Mouse (Mus musculus) forebrain, embryonic 15.5 days (tissue): ENCODE data around the gene Dab1. TPM values are rescaled to one million over a fixed set of nuclear protein-coding genes. Genes with fewer than 3 reads are reported as not detected.

Experiments
- ATAC-seq: fragments of 200-750 bp; cut with Nextera tagmentation; replicated peaks from 2 replicates; pipeline ENCODE4 v1.8.0; 2017; ENCODE audit warnings: mild to moderate bottlenecking, moderate TSS enrichment, moderate library complexity
- H3K27ac ChIP-seq: fragments of 300-500 bp; sonication (generic); replicated peaks from 2 replicates; pipeline ENCODE4 v1.5.1; 2015; ENCODE audit warnings: mild to moderate bottlenecking, inconsistent platforms
- H3K27me3 ChIP-seq: fragments of 300-500 bp; sonication (generic); 2 replicates; pipeline ENCODE4 v1.6.1; 2015; ENCODE audit warnings: inconsistent platforms
- H3K36me3 ChIP-seq: fragments of 300-500 bp; sonication (generic); 2 replicates; pipeline ENCODE4 v1.6.1; 2015; ENCODE audit warnings: mild to moderate bottlenecking, inconsistent platforms
- H3K4me1 ChIP-seq: fragments of 300-500 bp; sonication (generic); 2 replicates; pipeline ENCODE4 v1.6.1; 2015; ENCODE audit warnings: inconsistent platforms
- H3K4me2 ChIP-seq: fragments of 300-500 bp; sonication (generic); replicated peaks from 2 replicates; pipeline ENCODE4 v1.6.1; 2015; ENCODE audit warnings: mild to moderate bottlenecking, inconsistent platforms
- H3K4me3 ChIP-seq: fragments of 300-500 bp; sonication (generic); 2 replicates; pipeline ENCODE4 v1.5.1; 2015; ENCODE audit warnings: mild to moderate bottlenecking, inconsistent platforms
- H3K9ac ChIP-seq: fragments of 300-500 bp; sonication (generic); replicated peaks from 2 replicates; pipeline ENCODE4 v1.6.1; 2015; ENCODE audit warnings: mild to moderate bottlenecking, inconsistent platforms
- H3K9me3 ChIP-seq: fragments of 300-500 bp; sonication (generic); 2 replicates; pipeline ENCODE4 v1.6.1; 2016; ENCODE audit warnings: inconsistent platforms
- WGBS: fragments of 180-500 bp; shearing (Covaris S2); methylation state at CpG from one replicate; pipeline ENCODE4 v1.1.7; 2015; ENCODE audit warnings: mixed read lengths; 5-methylcytosine and 5-hydroxymethylcytosine counted together
- polyA plus RNA-seq: library from polyadenylated mRNA; unstranded; fragments of >200 nt; fragmentation: Nextera tagmentation; extraction: Ambion mirVana; gene quantifications from 2 replicates; pipeline ENCODE4 v1.2.1, GENCODE M21; 2015

Dab1 gene
- polyA plus RNA-seq, 1 experiment from 2014 or later: 174 TPM

GRCm38 (mm10) chr4:104371136-104371535, 752.0 kb downstream of the Dab1 start:
- Histone ChIP-seq H3K4me2 (0 out of 2 replicates have a peak overlapping the region, but pooled peaks have one; percentile 1), H3K36me3 (no peaks in the 10 kb centered on the region), H3K4me3 (no peak overlapping the region), H3K27me3 (no peaks in the 10 kb centered on the region), H3K27ac (no peak overlapping the region; the same call in 1 of the 2 replicates), H3K9me3 (no peaks in the 10 kb centered on the region), H3K4me1 (peaks cover 38% of the 10 kb centered on the region), H3K9ac (no peak overlapping the region)
- no peak for ATAC-seq
- 69% methylated on average over 8 of the region's 8 CpGs for WGBS

GRCm38 (mm10) chr4:104374191-104374590, 755.0 kb downstream of the Dab1 start:
- Histone ChIP-seq H3K4me2 (no peak overlapping the region), H3K4me1 (peaks cover 19% of the 10 kb centered on the region), H3K9me3 (no peaks in the 10 kb centered on the region), H3K27me3 (no peaks in the 10 kb centered on the region), H3K9ac (no peak overlapping the region), H3K27ac (no peak overlapping the region), H3K4me3 (no peak overlapping the region), H3K36me3 (no peaks in the 10 kb centered on the region)
- no peak for ATAC-seq
- 97% methylated on average over 1 of the region's 1 CpGs for WGBS

DNA sequence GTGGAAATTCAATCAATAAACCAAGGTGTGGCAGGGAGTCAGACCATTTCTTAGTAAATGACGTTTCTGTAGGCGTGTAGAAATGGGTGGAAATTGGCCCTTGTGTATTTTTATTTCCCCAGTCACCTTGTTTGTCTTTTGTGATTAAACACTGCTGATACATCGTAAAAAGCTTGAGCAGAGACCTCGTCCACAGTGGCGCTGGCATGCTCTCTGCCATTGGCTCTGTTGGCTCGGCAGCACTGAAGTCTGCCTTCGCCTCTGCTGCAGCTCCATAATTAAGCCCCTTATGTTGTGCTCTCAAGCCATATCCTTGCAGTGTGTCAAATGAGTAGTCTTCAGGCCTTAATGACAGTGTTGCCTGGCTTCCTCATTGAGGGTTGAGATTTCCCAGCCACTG, 765.5 kb downstream of the Dab1 start:
- Histone ChIP-seq H3K27ac (peak overlapping the region; percentile 50; the same call in 1 of the 2 replicates), H3K4me2 (peak overlapping the region; percentile 4; the same call in 1 of the 2 replicates), H3K9ac (no peak overlapping the region), H3K4me3 (no peak overlapping the region), H3K4me1 (peaks cover 38% of the 10 kb centered on the region), H3K9me3 (no peaks in the 10 kb centered on the region), H3K27me3 (no peaks in the 10 kb centered on the region), H3K36me3 (no peaks in the 10 kb centered on the region)
- ATAC-seq: peak; percentile 80
- 13% methylated on average over 7 of the region's 7 CpGs for WGBS

DNA sequence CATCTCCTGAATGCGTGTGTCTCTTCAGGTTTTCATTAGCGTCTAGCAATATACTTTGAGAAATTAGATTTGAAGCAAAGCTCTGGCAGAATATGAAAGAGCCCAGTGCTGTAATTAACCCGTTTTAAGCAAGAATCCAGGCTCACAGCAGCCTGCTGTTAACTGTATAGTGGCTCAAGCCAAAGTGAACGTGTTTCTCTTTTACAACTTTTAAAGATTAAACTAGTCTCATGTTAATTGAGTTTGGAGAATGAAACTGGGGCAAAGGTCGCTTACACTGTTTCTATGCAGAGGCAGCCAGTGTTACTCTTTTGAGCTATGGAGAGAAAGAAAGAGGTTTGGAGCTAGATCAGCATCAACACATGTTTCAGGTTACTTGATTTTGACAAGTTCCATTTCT, 766.1 kb downstream of the Dab1 start:
- H3K4me2 ChIP-seq: no peak overlapping the region
- peak overlapping the region; percentile 50; the same call in 1 of the 2 replicates for H3K27ac ChIP-seq
- peak; percentile 68 for ATAC-seq
- H3K27me3 ChIP-seq: no peaks in the 10 kb centered on the region
- no peaks in the 10 kb centered on the region for H3K36me3 ChIP-seq
- peaks cover 38% of the 10 kb centered on the region for H3K4me1 ChIP-seq
- H3K9me3 ChIP-seq: no peaks in the 10 kb centered on the region
- WGBS: 4% methylated on average over 5 of the region's 5 CpGs
- no peak overlapping the region for H3K4me3 ChIP-seq
- H3K9ac ChIP-seq: no peak overlapping the region

- Histone ChIP-seq H3K4me3 (no peak overlapping the region), H3K27me3 (no peaks in the 10 kb centered on the region), H3K4me2 (no peak overlapping the region), H3K4me1 (peaks cover 19% of the 10 kb centered on the region), H3K9me3 (no peaks in the 10 kb centered on the region), H3K27ac (0 out of 2 replicates have a peak overlapping the region, but pooled peaks have one; percentile 17), H3K36me3 (no peaks in the 10 kb centered on the region), H3K9ac (no peak overlapping the region)
- no peak for ATAC-seq
- WGBS: 42% methylated on average over 3 of the region's 3 CpGs
Observed at GRCm38 (mm10) chr4:104395515-104395914, 776.4 kb downstream of the Dab1 start.

GRCm38 (mm10) chr4:104396095-104396494, 776.9 kb downstream of the Dab1 start:
- Histone ChIP-seq H3K4me1 (peaks cover 19% of the 10 kb centered on the region), H3K27ac (no peak overlapping the region), H3K27me3 (no peaks in the 10 kb centered on the region), H3K36me3 (no peaks in the 10 kb centered on the region), H3K4me2 (no peak overlapping the region), H3K9me3 (no peaks in the 10 kb centered on the region), H3K9ac (no peak overlapping the region), H3K4me3 (no peak overlapping the region)
- WGBS: 82% methylated on average over 5 of the region's 5 CpGs
- no peak for ATAC-seq

DNA sequence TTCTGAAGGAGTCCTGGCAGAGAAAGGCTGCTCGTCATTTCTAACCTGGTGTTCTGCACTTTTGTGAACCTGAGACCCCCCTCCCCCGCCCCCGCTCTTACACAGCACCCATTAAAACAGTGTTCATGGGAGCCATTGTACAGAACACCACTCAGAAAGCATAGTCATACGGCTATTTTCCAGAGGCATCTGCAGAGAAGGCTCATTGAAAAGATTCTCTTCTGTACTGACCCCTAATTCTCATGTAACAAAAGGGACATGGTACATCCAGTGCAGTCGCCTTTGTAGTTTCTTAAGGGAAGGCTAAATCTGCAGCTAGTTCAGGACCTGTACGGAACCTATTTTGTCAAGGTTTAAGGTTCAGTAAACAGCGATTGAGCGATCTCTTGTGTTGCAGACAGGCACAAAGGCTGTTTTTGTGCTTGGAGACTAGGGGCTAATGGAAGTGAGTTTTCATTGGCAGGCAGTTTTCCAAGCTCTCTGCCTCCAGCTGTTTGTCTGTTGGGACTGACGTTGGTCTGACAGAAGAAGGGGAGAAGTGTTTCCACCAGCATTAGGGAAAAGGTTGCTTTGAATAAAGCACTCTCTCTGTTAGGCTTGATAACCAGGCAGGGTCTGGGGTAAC, 780.1 kb downstream of the Dab1 start:
- H3K4me1 ChIP-seq: peaks cover 24% of the 10 kb centered on the region
- ATAC-seq: peak; percentile 66
- 6% methylated on average over 9 of the region's 9 CpGs for WGBS
- H3K9me3 ChIP-seq: no peaks in the 10 kb centered on the region
- no peak overlapping the region for H3K4me3 ChIP-seq
- H3K36me3 ChIP-seq: no peaks in the 10 kb centered on the region
- peak overlapping the region; percentile 39 for H3K27ac ChIP-seq
- no peak overlapping the region for H3K9ac ChIP-seq
- H3K27me3 ChIP-seq: no peaks in the 10 kb centered on the region
- 0 out of 2 replicates have a peak overlapping the region, but pooled peaks have one; percentile 7 for H3K4me2 ChIP-seq

DNA sequence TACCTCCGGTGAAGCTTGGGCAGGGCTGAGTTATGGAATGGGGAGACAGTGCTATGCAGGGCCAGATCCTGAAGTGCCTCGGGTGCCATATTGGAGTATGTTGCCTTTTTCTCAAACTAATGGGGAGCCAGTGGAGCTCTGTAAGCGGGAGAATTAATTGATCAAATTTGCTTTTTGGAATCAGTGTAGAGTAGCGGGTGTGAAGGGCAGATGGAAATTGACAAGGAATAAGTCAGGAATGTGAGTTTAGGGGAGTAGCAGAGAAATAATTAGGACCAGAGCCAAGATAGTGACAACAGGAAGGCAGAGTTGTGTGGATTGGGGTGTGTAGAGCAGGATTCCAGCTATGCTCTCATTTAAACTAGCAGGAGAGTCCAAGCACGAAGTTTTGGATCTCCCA, 784.9 kb downstream of the Dab1 start:
- ATAC-seq: peak; percentile 45; the same call in 1 of the 2 replicates
- H3K4me3 ChIP-seq: no peak overlapping the region
- WGBS: 65% methylated on average over 5 of the region's 5 CpGs
- H3K36me3 ChIP-seq: no peaks in the 10 kb centered on the region
- no peak overlapping the region for H3K9ac ChIP-seq
- H3K4me2 ChIP-seq: no peak overlapping the region
- no peaks in the 10 kb centered on the region for H3K9me3 ChIP-seq
- no peaks in the 10 kb centered on the region for H3K27me3 ChIP-seq
- peaks cover 26% of the 10 kb centered on the region for H3K4me1 ChIP-seq
- H3K27ac ChIP-seq: peak overlapping the region; percentile 56

GRCm38 (mm10) chr4:104410922-104411321, 791.8 kb downstream of the Dab1 start:
- WGBS: 86% methylated on average over 6 of the region's 6 CpGs
- H3K36me3 ChIP-seq: no peaks in the 10 kb centered on the region
- H3K27ac ChIP-seq: no peak overlapping the region
- no peak overlapping the region for H3K4me2 ChIP-seq
- no peaks in the 10 kb centered on the region for H3K9me3 ChIP-seq
- no peaks in the 10 kb centered on the region for H3K27me3 ChIP-seq
- ATAC-seq: no peak
- no peak overlapping the region for H3K9ac ChIP-seq
- peaks cover 16% of the 10 kb centered on the region for H3K4me1 ChIP-seq
- H3K4me3 ChIP-seq: no peak overlapping the region

DNA sequence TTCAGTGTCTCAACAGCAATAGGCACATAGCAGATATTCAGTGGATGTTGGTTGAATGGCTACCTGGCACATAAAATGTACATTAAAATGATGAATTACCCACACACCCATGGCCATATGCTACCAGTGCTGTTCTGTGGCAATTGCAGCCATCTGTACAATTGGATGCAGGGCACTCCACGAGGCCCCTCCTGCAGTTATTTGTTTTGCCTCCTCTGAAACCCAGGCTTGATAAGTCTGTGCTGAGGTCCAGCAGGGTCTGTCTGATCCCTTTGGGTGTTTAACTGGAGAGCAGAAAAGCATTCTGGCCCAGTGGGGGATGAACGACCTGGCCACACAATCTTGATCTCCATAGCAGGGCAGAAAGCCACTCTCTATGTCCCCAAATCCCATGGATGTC, 796.3 kb downstream of the Dab1 start:
- ATAC-seq: no peak
- Histone ChIP-seq H3K27me3 (no peaks in the 10 kb centered on the region), H3K36me3 (no peaks in the 10 kb centered on the region), H3K9me3 (no peaks in the 10 kb centered on the region), H3K4me1 (peaks cover 10% of the 10 kb centered on the region), H3K4me3 (no peak overlapping the region), H3K27ac (no peak overlapping the region), H3K9ac (no peak overlapping the region), H3K4me2 (no peak overlapping the region)
- 36% methylated on average over 2 of the region's 2 CpGs for WGBS

GRCm38 (mm10) chr4:104418354-104418753, 799.2 kb downstream of the Dab1 start:
- H3K27me3 ChIP-seq: no peaks in the 10 kb centered on the region
- no peak for ATAC-seq
- H3K27ac ChIP-seq: no peak overlapping the region
- no peaks in the 10 kb centered on the region for H3K9me3 ChIP-seq
- H3K4me3 ChIP-seq: no peak overlapping the region
- no peaks in the 10 kb centered on the region for H3K36me3 ChIP-seq
- H3K9ac ChIP-seq: no peak overlapping the region
- peaks cover 10% of the 10 kb centered on the region for H3K4me1 ChIP-seq
- 95% methylated on average over 2 of the region's 2 CpGs for WGBS
- H3K4me2 ChIP-seq: no peak overlapping the region

DNA sequence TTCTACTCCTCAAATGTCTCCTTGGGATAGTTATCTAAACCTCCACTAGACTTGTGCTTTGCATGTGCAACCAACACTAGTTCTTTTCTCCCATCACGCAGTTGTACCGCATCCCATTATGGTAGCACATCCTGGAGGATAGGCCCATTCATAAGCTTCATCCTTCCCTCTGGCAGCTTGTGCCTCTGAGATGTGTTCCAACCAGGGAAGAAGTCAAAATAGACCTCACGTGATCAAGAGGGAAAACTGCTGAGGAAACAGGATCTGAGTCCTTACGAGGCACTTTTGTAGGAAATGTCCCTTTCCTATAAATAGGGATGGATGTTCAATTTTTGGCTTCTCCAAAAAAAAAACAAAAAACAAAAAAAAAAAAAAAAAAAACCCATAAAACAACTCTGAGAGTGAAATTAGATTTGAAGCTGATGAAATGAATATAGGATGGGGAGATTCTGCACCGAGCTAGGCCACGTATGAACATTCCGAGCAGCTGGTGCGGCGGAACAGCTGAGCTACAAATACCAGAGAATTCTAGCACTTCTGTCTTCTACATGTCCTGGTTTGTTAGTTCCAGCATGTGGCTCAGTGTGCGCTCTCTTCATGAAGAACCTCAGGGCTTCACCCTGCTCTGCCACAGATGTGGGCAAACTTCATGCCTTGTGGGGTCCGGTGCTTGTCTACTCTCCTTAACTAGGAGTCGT, 802.0 kb downstream of the Dab1 start:
- Histone ChIP-seq H3K4me1 (peaks cover 5% of the 10 kb centered on the region; the same call in 1 of the 2 replicates), H3K27ac (no peak overlapping the region), H3K4me3 (no peak overlapping the region), H3K9ac (no peak overlapping the region), H3K9me3 (no peaks in the 10 kb centered on the region), H3K36me3 (no peaks in the 10 kb centered on the region), H3K4me2 (no peak overlapping the region), H3K27me3 (no peaks in the 10 kb centered on the region)
- no peak for ATAC-seq
- 96% methylated on average over 12 of the region's 12 CpGs for WGBS
